ENCODE assay signal across 22 mouse cellular contexts in the genomic region with DNA sequence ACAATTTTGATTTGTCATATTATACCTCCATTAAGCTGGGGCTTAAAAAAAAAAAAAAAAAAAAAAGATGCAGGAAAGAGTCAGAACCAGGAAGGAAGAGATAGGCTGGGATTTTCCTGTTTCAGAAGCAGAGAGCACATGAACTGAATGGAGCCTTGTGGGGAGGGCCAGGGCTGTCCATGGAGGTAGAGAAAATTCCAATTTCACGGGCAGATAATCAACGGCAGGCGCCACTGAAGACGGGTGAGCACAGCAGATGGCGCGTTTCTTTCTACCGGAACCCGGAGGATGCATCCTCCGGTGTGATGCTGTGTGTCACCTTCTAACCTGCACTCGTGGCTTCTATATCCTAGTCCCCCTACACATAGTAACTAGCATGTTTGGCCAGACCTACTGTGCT. TPM values are rescaled to one million over a fixed set of nuclear protein-coding genes. Genes with fewer than 3 reads are reported as not detected.
DNase-seq lines count a peak whose midpoint lies in the region; ATAC-seq and TF ChIP-seq lines count a peak whose summit lies in the region.
"Had no signal": no experiment of that assay in that cellular context is flagged by ENCODE, and none has a peak within 500 bp of the region (broad histone marks: within the 10 kb centered on the region; RNA-seq: fewer than 3 reads in every experiment).

No protein-coding gene starts in this region.

- H3K27ac ChIP-seq in heart, adult 2 months = peak overlapping the region; percentile 87
- no peak overlapping the region for H3K27ac ChIP-seq in heart, embryonic 11.5 days (ENCODE audit: low read depth, low read length)
- H3K27ac ChIP-seq in embryonic facial prominence, embryonic 13.5 days = no peak overlapping the region
- H3K27ac ChIP-seq: kidney, embryonic 15.5 days had no signal

- no peaks in the 10 kb centered on the region for H3K36me3 ChIP-seq in heart, adult 2 months (ENCODE audit: control insufficient read depth, insufficient read depth, low read length)
- H3K36me3 ChIP-seq in heart, embryonic 11.5 days (ENCODE audit: control insufficient read depth, insufficient read depth, low read length) = no peaks in the 10 kb centered on the region
- H3K36me3 ChIP-seq in embryonic facial prominence, embryonic 13.5 days = no peaks in the 10 kb centered on the region
- H3K36me3 ChIP-seq: kidney, embryonic 15.5 days had no signal

- DNase-seq in heart, adult 2 months = no peak
- peak; percentile 46 for DNase-seq in embryo, embryonic 10.5 days (ENCODE audit: low spot score)
- peak; percentile 44 for DNase-seq in mesoderm, embryonic 11.5 days (ENCODE audit: low read depth, low spot score)
- DNase-seq in adrenal gland, adult (ENCODE audit: inconsistent age in 2 of 2, low spot score in 1 of 2) = no peak
- no peak for DNase-seq in adrenal gland, postnatal 36 days
- no peak for DNase-seq in adrenal gland, postnatal 25 days
- DNase-seq: gastrocnemius, postnatal 14 days; liver; lung, embryonic 14.5 days; right cerebral cortex, adult 18-20 months; thymus, postnatal 36 days had no signal

- WGBS in heart, adult 2 months = 47% methylated on average over 10 of the region's 10 CpGs
- WGBS in heart, embryonic 11.5 days (ENCODE audit: insufficient replicate concordance) = 67% methylated on average over 10 of the region's 10 CpGs
- WGBS in embryonic facial prominence, embryonic 13.5 days = 33% methylated on average over 10 of the region's 10 CpGs

- no peak for ATAC-seq in heart, embryonic 11.5 days (replicated peaks; ENCODE audit: insufficient number of reproducible peaks, low FRiP score, low TSS enrichment)
- ATAC-seq in embryonic facial prominence, embryonic 13.5 days (ENCODE audit: insufficient number of reproducible peaks, insufficient read depth, low FRiP score, low TSS enrichment, low read depth) = no peak
- ATAC-seq: CD4-positive, CD25-positive, alpha-beta regulatory T cell, adult 4 months had no signal

- no peak overlapping the region for H3K4me3 ChIP-seq in heart, adult 2 months
- no peak overlapping the region for H3K4me3 ChIP-seq in heart, embryonic 11.5 days (ENCODE audit: low read depth, low read length)
- no peak overlapping the region for H3K4me3 ChIP-seq in embryonic facial prominence, embryonic 13.5 days
- H3K4me3 ChIP-seq: kidney, embryonic 15.5 days had no signal

- H3K4me1 ChIP-seq in heart, adult 2 months (ENCODE audit: control insufficient read depth, insufficient read depth, low read length) = peaks cover 3% of the 10 kb centered on the region
- H3K4me1 ChIP-seq in heart, embryonic 11.5 days (ENCODE audit: control insufficient read depth, insufficient read depth, low read length) = peaks cover 13% of the 10 kb centered on the region; the same call in 1 of the 2 replicates
- peaks cover 12% of the 10 kb centered on the region for H3K4me1 ChIP-seq in embryonic facial prominence, embryonic 13.5 days

- no peak overlapping the region for H3K9ac ChIP-seq in heart, adult 2 months (ENCODE audit: low read depth, low read length)
- H3K9ac ChIP-seq in heart, embryonic 11.5 days (ENCODE audit: low read depth, low read length) = no peak overlapping the region
- no peak overlapping the region for H3K9ac ChIP-seq in embryonic facial prominence, embryonic 13.5 days
- H3K9ac ChIP-seq: kidney, embryonic 15.5 days; lung, embryonic 14.5 days had no signal

- H3K4me2 ChIP-seq in heart, embryonic 11.5 days = no peak overlapping the region
- H3K4me2 ChIP-seq in embryonic facial prominence, embryonic 13.5 days = peak overlapping the region; percentile 29
- H3K4me2 ChIP-seq: kidney, embryonic 15.5 days; lung, embryonic 14.5 days had no signal

- intact Hi-C loops in heart, adult 2 months (cut with DNase I) = no loop called here

- H3K79me2 ChIP-seq in heart, adult 2 months (replicated peaks; ENCODE audit: control insufficient read depth, insufficient read depth, low read length) = no peaks in the 10 kb centered on the region

- TF ChIP-seq POLR2A in heart, adult 2 months (IDR thresholded peaks at IDR 0.05; ENCODE audit: insufficient read depth, low read depth, low read length) = no peak

- no peaks in the 10 kb centered on the region for H3K27me3 ChIP-seq in heart, adult 2 months (ENCODE audit: control insufficient read depth, insufficient read depth, low read length)
- no peaks in the 10 kb centered on the region for H3K27me3 ChIP-seq in heart, embryonic 11.5 days (ENCODE audit: control insufficient read depth, insufficient read depth, low read length)
- H3K27me3 ChIP-seq in embryonic facial prominence, embryonic 13.5 days = no peaks in the 10 kb centered on the region
- H3K27me3 ChIP-seq: kidney, embryonic 15.5 days had no signal

- no peak for TF ChIP-seq EP300 in heart, adult 2 months (IDR thresholded peaks at IDR 0.05; ENCODE audit: insufficient read depth, low read depth, low read length)

- TF ChIP-seq CTCF in heart, adult 2 months (IDR thresholded peaks at IDR 0.05) = no peak

- H3K9me3 ChIP-seq in heart, embryonic 11.5 days (replicated peaks; ENCODE audit: control insufficient read depth, low read length) = no peaks in the 10 kb centered on the region
- no peaks in the 10 kb centered on the region for H3K9me3 ChIP-seq in embryonic facial prominence, embryonic 13.5 days
- H3K9me3 ChIP-seq: kidney, embryonic 15.5 days had no signal

RNA-seq across cellular contexts. Expression of gene Gm17364, which starts 22.6 kb away (rescaled TPM):
- total RNA-seq in heart, adult 2 months (2021) = not detected
- polyA plus RNA-seq in heart, adult 2 months (2012; rRNA removed) = not detected in 2 replicates
- not detected in 2 replicates for polyA plus RNA-seq in heart, embryonic 11.5 days (2014; fragmentation: Nextera tagmentation; extraction: Ambion mirVana)
- not detected in 2 replicates for polyA plus RNA-seq in embryonic facial prominence, embryonic 13.5 days (2015; fragmentation: Nextera tagmentation; extraction: Ambion mirVana)
- not detected for total RNA-seq in adrenal gland, postnatal 36 days (2021)
- not detected in 2 replicates for total RNA-seq in adrenal gland, postnatal 25 days (2021)
- total RNA-seq: gastrocnemius, postnatal 14 days; layer of hippocampus, adult 18-20 months; megakaryocyte progenitor cell, adult 5-6 weeks; neutrophil, adult 5-6 weeks had no signal
- polyA plus RNA-seq: CD4-positive, CD25-positive, alpha-beta regulatory T cell, adult 4 months; cortical plate, adult 2 months; forebrain, embryonic 11.5 days; heart, embryonic 14.5 days; kidney, embryonic 15.5 days; lung, embryonic 14.5 days; spleen, adult 2 months had no signal

RNA-seq across cellular contexts. Expression of gene Smim13, which starts 46.8 kb away (rescaled TPM):
- total RNA-seq in heart, adult 2 months (2021) = 10 to 100 TPM; 23.0 to 27.6 TPM
- polyA plus RNA-seq in heart, adult 2 months (2012; rRNA removed) = 9.0 and 19.7 TPM in 2 replicates
- polyA plus RNA-seq in heart, embryonic 11.5 days (2014; fragmentation: Nextera tagmentation; extraction: Ambion mirVana) = 8.7 and 12.9 TPM in 2 replicates
- polyA plus RNA-seq in embryonic facial prominence, embryonic 13.5 days (2015; fragmentation: Nextera tagmentation; extraction: Ambion mirVana) = 16.0 and 17.1 TPM in 2 replicates
- 10 to 100 TPM; 11.4 to 13.7 TPM for total RNA-seq in adrenal gland, postnatal 36 days (2021)
- total RNA-seq in adrenal gland, postnatal 25 days (2021) = 11.0 and 14.4 TPM in 2 replicates

Comparison
In these comparisons a context has a peak if more than half of its experiments do, and no peak if none do; other contexts are left out.
1. DNase-seq: peak in embryo, embryonic 10.5 days (single experiment) and mesoderm, embryonic 11.5 days (single experiment); none in heart, adult 2 months (0 of 2), adrenal gland, adult (0 of 2), adrenal gland, postnatal 36 days (0 of 2) and adrenal gland, postnatal 25 days (single experiment).